Mouse (Mus musculus): ENCODE measurements at regions not wholly inside any gene's neighbourhood (a gene's known extent, or its start where the extent isn't known, plus 50 kb on each side); places are given as distances from the start of the nearest gene placed in this dataset.

DNA sequence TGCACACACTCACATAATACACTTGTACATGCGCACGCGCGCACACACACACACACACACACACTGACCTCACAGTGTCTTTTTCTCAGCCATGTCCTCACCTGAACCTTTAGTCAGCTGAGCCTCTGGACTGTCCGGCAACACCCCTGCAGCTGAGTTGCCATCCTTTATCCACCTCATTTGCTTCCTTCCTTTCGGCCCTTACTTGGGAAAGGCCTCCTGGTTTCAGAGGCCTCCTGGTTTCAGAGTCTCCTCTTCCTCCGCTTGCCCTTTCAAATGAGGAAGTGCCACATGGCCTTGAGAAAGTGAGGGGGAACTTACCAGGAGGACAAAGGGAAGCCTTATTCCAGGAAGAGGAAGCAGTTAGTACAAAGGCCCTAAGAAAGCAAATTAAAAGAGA lies 128.0 kb downstream of the Zfp706 start:
- ATAC-seq (ENCODE audit: low read depth), result no peak
- Histone ChIP-seq H3K4me1 (ENCODE audit: control insufficient read depth, insufficient read depth, low read length) (peaks cover 7% of the 10 kb centered on the region; the same call in 1 of the 2 replicates), H3K9me3 (ENCODE audit: control insufficient read depth, low read length) (no peaks in the 10 kb centered on the region), H3K4me2 (ENCODE audit: low read depth, low read length) (no peak overlapping the region), H3K9ac (ENCODE audit: low read depth, low read length) (no peak overlapping the region), H3K4me3 (ENCODE audit: low read depth, low read length) (no peak overlapping the region), H3K27me3 (replicated peaks; ENCODE audit: control insufficient read depth, insufficient read depth, low read length) (no peaks in the 10 kb centered on the region), H3K36me3 (ENCODE audit: control insufficient read depth, insufficient read depth, low read length) (no peaks in the 10 kb centered on the region), H3K27ac (replicated peaks; ENCODE audit: low read depth, low read length) (no peak overlapping the region)
- 85% methylated on average over 7 of the region's 7 CpGs for WGBS
- DNase-seq (ENCODE audit: low spot score), result no peak

DNA sequence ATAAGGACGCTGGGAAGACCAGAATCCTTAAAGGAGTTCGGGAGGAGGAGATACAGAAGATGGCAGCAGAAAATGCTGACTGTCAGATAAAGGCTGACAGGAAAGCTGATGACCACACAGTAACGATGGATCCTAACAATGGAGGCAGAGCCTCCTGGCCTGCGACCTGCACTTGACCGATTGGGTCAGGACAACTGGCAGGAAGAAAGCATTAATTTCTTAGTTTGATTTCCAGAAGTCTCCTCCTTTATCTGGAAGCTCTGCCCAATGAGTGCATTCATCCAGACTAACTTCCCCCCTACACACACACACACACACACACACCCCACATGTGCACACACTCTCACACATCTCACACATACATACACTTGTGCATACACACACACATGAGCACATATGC lies 128.6 kb downstream of the Zfp706 start:
- no peak overlapping the region for H3K4me2 ChIP-seq (ENCODE audit: low read depth, low read length)
- no peak for ATAC-seq (ENCODE audit: low read depth)
- DNase-seq (ENCODE audit: low spot score), result no peak
- H3K4me1 ChIP-seq (ENCODE audit: control insufficient read depth, insufficient read depth, low read length), result peaks cover 8% of the 10 kb centered on the region
- H3K9ac ChIP-seq (ENCODE audit: low read depth, low read length), result no peak overlapping the region
- no peaks in the 10 kb centered on the region for H3K36me3 ChIP-seq (ENCODE audit: control insufficient read depth, insufficient read depth, low read length)
- no peak overlapping the region for H3K27ac ChIP-seq (replicated peaks; ENCODE audit: low read depth, low read length)
- H3K9me3 ChIP-seq (ENCODE audit: control insufficient read depth, low read length), result no peaks in the 10 kb centered on the region
- H3K27me3 ChIP-seq (replicated peaks; ENCODE audit: control insufficient read depth, insufficient read depth, low read length), result no peaks in the 10 kb centered on the region
- no peak overlapping the region for H3K4me3 ChIP-seq (ENCODE audit: low read depth, low read length)
- 35% methylated on average over 5 of the region's 5 CpGs for WGBS

DNA sequence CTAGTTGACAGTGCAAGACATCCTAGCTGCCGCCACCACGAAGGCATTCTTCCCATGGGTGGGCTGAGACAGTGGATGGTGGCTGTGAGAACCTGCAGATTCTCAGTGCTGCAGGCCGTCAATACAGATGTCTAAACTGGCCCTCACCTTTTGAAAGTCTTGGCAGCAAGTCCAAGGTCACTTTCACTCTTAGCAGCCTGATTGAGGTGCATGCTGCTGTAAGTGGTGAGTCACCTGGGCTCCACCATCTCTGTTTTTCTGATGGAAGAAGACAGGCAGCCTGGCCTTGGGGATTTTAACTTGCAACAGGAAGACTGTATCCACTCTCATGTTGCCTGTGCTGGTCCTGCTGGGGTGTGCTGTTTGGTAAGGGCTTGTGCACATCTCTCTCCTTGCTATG lies 129.3 kb downstream of the Zfp706 start:
- Histone ChIP-seq H3K4me3 (ENCODE audit: low read depth, low read length) (no peak overlapping the region), H3K9me3 (ENCODE audit: control insufficient read depth, low read length) (no peaks in the 10 kb centered on the region), H3K36me3 (ENCODE audit: control insufficient read depth, insufficient read depth, low read length) (no peaks in the 10 kb centered on the region), H3K27ac (replicated peaks; ENCODE audit: low read depth, low read length) (no peak overlapping the region; the same call in 1 of the 2 replicates), H3K4me1 (ENCODE audit: control insufficient read depth, insufficient read depth, low read length) (peaks cover 15% of the 10 kb centered on the region), H3K9ac (ENCODE audit: low read depth, low read length) (no peak overlapping the region), H3K27me3 (replicated peaks; ENCODE audit: control insufficient read depth, insufficient read depth, low read length) (no peaks in the 10 kb centered on the region), H3K4me2 (ENCODE audit: low read depth, low read length) (no peak overlapping the region)
- ATAC-seq (ENCODE audit: low read depth), result no peak
- WGBS, result 68% methylated on average over 3 of the region's 3 CpGs
- no peak for DNase-seq (ENCODE audit: low spot score)

DNA sequence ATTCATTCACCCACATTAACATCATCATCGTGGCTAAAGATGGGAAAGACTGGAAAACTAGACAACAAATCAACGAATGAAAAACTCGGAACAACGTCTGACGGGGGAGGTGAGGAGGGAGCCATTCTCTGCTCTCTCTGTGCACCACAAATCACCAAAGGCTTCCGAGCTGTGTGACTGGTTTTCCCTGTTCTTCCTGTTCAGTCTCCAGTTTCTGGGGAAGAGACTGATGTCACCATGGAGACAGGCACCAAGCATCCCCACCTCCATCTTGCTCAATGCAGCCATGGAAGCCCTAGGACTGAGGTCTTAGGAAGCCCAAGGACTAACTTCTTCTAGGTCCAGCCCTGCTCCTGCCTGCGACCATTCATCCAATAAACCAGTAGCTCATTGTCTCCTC lies 130.1 kb downstream of the Zfp706 start:
- peak; percentile 86 for DNase-seq (ENCODE audit: low spot score)
- WGBS, result 63% methylated on average over 7 of the region's 7 CpGs
- ATAC-seq (ENCODE audit: low read depth), result peak; percentile 72
- no peaks in the 10 kb centered on the region for H3K36me3 ChIP-seq (ENCODE audit: control insufficient read depth, insufficient read depth, low read length)
- no peaks in the 10 kb centered on the region for H3K9me3 ChIP-seq (ENCODE audit: control insufficient read depth, low read length)
- peaks cover 22% of the 10 kb centered on the region for H3K4me1 ChIP-seq (ENCODE audit: control insufficient read depth, insufficient read depth, low read length)
- no peak overlapping the region for H3K4me2 ChIP-seq (ENCODE audit: low read depth, low read length)
- no peak overlapping the region for H3K4me3 ChIP-seq (ENCODE audit: low read depth, low read length)
- no peak overlapping the region for H3K27ac ChIP-seq (replicated peaks; ENCODE audit: low read depth, low read length)
- no peaks in the 10 kb centered on the region for H3K27me3 ChIP-seq (replicated peaks; ENCODE audit: control insufficient read depth, insufficient read depth, low read length)
- no peak overlapping the region for H3K9ac ChIP-seq (ENCODE audit: low read depth, low read length)

DNA sequence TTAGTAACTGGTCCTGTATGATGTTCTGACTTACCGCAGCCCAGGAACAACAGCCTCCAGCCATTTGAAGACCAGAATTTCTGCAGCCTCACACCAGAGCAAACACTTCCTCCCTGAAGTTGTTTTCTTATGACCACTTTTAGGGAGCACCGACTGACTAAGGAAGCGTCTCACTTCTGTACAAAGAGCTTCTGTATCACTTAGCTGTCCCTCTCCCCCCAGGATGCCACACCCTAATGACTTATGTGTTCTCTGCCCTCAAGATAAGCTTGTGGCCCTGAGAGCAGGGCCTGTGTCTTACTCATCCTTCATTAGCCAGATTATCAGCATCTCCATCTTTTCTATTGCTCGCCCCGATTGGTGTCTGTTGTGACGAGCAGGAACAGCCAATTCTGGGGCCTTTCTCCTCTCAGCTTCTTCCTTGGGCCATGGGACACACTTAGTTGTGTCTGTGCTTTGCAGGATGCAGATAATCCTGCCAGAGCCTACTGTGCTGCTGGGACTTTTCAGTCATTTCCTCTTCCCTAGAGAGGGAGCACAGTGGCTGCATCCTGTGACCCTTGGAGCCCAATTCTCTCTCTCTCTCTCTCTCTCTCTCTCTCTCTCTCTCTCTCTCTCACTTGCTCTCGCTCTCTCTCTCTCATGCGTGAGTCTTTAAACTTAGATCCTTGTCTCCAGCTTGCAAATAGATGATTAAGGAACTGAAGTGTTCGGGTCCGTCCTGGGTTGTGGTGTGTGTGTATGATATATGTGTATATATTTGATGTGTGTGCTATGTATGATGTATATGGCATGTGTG lies 131.4 kb downstream of the Zfp706 start:
- 74% methylated on average over 10 of the region's 10 CpGs for WGBS
- ATAC-seq (ENCODE audit: low read depth) (no peak), DNase-seq (ENCODE audit: low spot score) (no peak)
- no peak overlapping the region for H3K4me3 ChIP-seq (ENCODE audit: low read depth, low read length)
- no peaks in the 10 kb centered on the region for H3K36me3 ChIP-seq (ENCODE audit: control insufficient read depth, insufficient read depth, low read length)
- no peak overlapping the region for H3K4me2 ChIP-seq (ENCODE audit: low read depth, low read length)
- H3K4me1 ChIP-seq (ENCODE audit: control insufficient read depth, insufficient read depth, low read length), result peaks cover 24% of the 10 kb centered on the region
- no peaks in the 10 kb centered on the region for H3K27me3 ChIP-seq (replicated peaks; ENCODE audit: control insufficient read depth, insufficient read depth, low read length)
- H3K27ac ChIP-seq (replicated peaks; ENCODE audit: low read depth, low read length), result no peak overlapping the region
- no peak overlapping the region for H3K9ac ChIP-seq (ENCODE audit: low read depth, low read length)
- H3K9me3 ChIP-seq (ENCODE audit: control insufficient read depth, low read length), result no peaks in the 10 kb centered on the region

DNA sequence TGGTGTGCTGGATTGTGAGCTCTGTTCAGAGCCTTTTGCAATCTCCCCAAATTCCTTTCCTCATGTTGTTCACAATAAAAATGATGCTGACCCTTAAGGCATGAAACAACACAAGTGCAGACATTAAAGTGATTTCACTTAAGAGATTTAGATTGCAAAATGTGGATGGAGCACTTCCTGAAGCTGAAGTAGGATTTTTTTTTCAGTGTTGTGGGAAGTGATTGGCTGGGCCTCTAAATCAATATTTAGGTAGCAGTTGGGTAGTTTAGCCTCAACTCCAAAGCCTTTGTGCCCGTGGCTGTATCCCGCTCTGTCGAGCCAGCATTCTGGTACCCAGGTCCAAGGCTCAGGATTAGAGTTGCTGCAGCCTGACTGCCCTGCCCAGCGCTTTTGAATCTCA lies 133.0 kb downstream of the Zfp706 start:
- no peaks in the 10 kb centered on the region for H3K27me3 ChIP-seq (replicated peaks; ENCODE audit: control insufficient read depth, insufficient read depth, low read length)
- no peak overlapping the region for H3K4me3 ChIP-seq (ENCODE audit: low read depth, low read length)
- H3K4me2 ChIP-seq (ENCODE audit: low read depth, low read length), result no peak overlapping the region
- H3K36me3 ChIP-seq (ENCODE audit: control insufficient read depth, insufficient read depth, low read length), result no peaks in the 10 kb centered on the region
- H3K4me1 ChIP-seq (ENCODE audit: control insufficient read depth, insufficient read depth, low read length), result peaks cover 24% of the 10 kb centered on the region
- ATAC-seq (ENCODE audit: low read depth) (no peak), DNase-seq (ENCODE audit: low spot score) (no peak)
- WGBS, result 66% methylated on average over 4 of the region's 4 CpGs
- no peaks in the 10 kb centered on the region for H3K9me3 ChIP-seq (ENCODE audit: control insufficient read depth, low read length)
- no peak overlapping the region for H3K9ac ChIP-seq (ENCODE audit: low read depth, low read length)
- 0 out of 2 replicates have a peak overlapping the region, but pooled peaks have one; percentile 73 for H3K27ac ChIP-seq (replicated peaks; ENCODE audit: low read depth, low read length)

DNA sequence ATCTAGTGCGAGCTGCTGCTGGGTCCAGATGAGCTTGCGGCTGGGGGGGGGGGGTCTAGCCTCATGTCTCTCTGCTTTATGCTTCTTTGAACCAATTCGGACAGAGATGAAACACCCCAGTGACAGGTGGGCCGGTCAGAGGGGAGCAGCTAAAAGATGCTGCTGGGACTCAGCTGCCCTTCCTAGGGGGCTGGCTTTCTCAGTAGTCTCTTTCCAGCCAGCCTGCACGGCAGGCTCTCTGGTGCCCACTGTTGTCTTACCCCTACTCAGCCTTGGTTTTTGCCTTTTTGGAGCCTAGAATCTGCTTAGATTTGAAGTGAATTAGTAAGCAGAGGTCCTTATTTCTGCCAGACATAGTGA lies 133.7 kb downstream of the Zfp706 start:
- 14% methylated on average over 4 of the region's 5 CpGs for WGBS
- peak overlapping the region; percentile 29 for H3K4me2 ChIP-seq (ENCODE audit: low read depth, low read length)
- H3K4me3 ChIP-seq (ENCODE audit: low read depth, low read length), result no peak overlapping the region
- H3K36me3 ChIP-seq (ENCODE audit: control insufficient read depth, insufficient read depth, low read length), result no peaks in the 10 kb centered on the region
- no peak overlapping the region for H3K9ac ChIP-seq (ENCODE audit: low read depth, low read length)
- ATAC-seq (ENCODE audit: low read depth), result peak; percentile 20; the same call in 1 of the 2 replicates
- H3K27me3 ChIP-seq (replicated peaks; ENCODE audit: control insufficient read depth, insufficient read depth, low read length), result no peaks in the 10 kb centered on the region
- H3K27ac ChIP-seq (replicated peaks; ENCODE audit: low read depth, low read length), result peak overlapping the region; percentile 73
- no peaks in the 10 kb centered on the region for H3K9me3 ChIP-seq (ENCODE audit: control insufficient read depth, low read length)
- no peak for DNase-seq (ENCODE audit: low spot score)
- peaks cover 24% of the 10 kb centered on the region for H3K4me1 ChIP-seq (ENCODE audit: control insufficient read depth, insufficient read depth, low read length)

DNA sequence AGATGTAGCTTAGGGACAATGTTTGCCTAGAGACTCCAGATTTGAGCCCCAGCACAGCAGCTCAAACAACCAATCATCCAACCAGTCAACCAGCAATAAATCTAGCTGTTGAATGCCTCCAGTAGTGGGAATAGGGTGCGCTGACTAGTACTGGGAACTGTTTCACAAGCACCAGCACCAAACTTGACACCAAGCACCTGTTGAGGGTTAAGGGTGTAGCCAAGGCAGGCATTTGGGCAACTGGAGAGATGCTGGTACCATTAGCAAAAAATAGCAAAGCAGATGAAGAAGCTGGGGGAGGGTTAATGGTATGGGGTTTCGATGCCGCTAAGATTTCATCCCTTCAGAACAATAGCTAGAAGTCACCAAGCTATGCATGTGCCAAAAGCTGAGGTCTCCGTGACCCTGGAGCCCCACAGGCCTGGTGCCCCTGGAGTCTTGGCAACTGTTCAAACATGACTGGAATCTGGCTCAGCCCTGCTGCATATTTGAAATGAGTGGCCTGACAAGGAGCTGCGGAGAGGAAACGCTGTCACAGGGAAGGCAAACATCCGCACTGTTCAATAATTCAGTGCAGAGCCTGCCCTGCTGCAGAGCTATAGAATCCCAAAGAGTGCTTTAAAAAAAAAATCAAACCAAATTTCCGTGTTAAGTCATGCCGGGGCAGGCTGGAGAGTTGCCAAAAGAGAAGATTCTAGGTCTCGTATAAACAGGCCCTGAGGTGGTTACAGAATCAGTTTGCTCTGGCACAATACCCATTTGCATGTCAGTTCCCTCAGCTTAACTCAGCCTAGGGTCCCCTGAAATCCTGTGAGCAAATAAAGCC lies 134.3 kb downstream of the Zfp706 start:
- H3K9me3 ChIP-seq (ENCODE audit: control insufficient read depth, low read length), result no peaks in the 10 kb centered on the region
- peak; percentile 82 for ATAC-seq (ENCODE audit: low read depth)
- no peak overlapping the region for H3K4me3 ChIP-seq (ENCODE audit: low read depth, low read length)
- peak overlapping the region; percentile 29 for H3K4me2 ChIP-seq (ENCODE audit: low read depth, low read length)
- H3K9ac ChIP-seq (ENCODE audit: low read depth, low read length), result no peak overlapping the region
- peak overlapping the region; percentile 73 for H3K27ac ChIP-seq (replicated peaks; ENCODE audit: low read depth, low read length)
- H3K4me1 ChIP-seq (ENCODE audit: control insufficient read depth, insufficient read depth, low read length), result peaks cover 20% of the 10 kb centered on the region
- DNase-seq (ENCODE audit: low spot score), result peak; percentile 93
- no peaks in the 10 kb centered on the region for H3K27me3 ChIP-seq (replicated peaks; ENCODE audit: control insufficient read depth, insufficient read depth, low read length)
- H3K36me3 ChIP-seq (ENCODE audit: control insufficient read depth, insufficient read depth, low read length), result no peaks in the 10 kb centered on the region
- WGBS, result 11% methylated on average over 10 of the region's 10 CpGs
